Mouse (Mus musculus): ENCODE results near the gene Snx13. TPM values are rescaled to one million over a fixed set of nuclear protein-coding genes. Genes with fewer than 3 reads are reported as not detected.

Snx13 gene
- polyA plus RNA-seq, 1 experiment, result 8.2 TPM

DNA sequence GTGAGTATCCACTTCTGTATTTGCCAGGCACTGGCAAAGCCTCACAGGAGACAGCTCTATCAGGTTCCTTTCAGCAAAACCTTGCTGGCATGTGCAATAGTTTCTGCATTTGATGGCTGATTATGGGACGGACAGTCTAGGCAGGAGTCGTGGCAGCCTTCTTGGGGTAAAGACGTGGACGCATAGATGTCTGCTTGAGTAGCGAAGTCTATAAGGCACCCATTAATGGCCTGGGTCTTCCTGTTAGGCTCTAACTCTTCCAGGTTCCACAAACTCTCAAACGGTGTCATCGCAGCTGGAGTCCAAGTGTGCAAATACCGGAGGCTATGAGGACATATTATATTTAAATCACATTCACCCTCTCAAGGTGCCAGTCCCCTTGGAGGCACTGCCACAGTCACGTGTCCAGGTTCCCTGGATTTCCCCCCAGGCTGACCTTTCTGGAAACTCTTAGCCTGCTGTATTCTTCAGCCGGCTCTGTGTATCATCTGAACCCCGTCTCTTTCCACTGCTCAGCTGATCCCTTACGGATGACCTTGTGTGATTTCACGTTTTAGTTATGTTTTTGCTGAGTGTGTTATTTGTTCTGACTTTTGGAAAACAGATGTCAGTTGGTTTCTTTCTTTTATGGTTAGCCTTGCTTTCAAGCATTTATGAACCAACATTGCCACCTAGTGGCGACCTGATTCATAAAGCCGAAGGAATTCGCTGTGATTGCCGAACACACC lies 144.9 kb downstream of the Snx13 start:
- DNase-seq (ENCODE audit: low read depth), result no peak

- DNase-seq (ENCODE audit: low read depth), result no peak
Measured at GRCm38 (mm10) chr12:35192426-35192769, 145.4 kb downstream of the Snx13 start.

Other genes starting within 250 kb of the Snx13 start
- 2.1 and 4.5 TPM in 2 replicates for gene Hdac9, start 130.1 kb upstream of the Snx13 start, polyA plus RNA-seq (2012; rRNA removed)
- gene Prps1l1, start 62.4 kb upstream of the Snx13 start, polyA plus RNA-seq (2012; rRNA removed), result 0.09 and 0.58 TPM in 2 replicates

Measured in gonadal fat pad, adult 2 months (tissue).